Mouse (Mus musculus) intestine, embryonic 15.5 days (tissue): ENCODE measurements around the gene Vrk2. TPM values are rescaled to one million over a fixed set of nuclear protein-coding genes. Genes with fewer than 3 reads are reported as not detected.

Experiments
- ATAC-seq: fragments of 200-750 bp; cut with Nextera tagmentation; 2 replicates; pipeline ENCODE4 v1.8.0; 2017; ENCODE audit warnings: moderate TSS enrichment, moderate library complexity
- H3K27ac ChIP-seq: fragments of 300-500 bp; sonication (generic); 2 replicates; pipeline ENCODE4 v1.5.1; 2015; ENCODE audit warnings: mild to moderate bottlenecking, inconsistent platforms
- H3K27me3 ChIP-seq: fragments of 300-500 bp; sonication (generic); replicated peaks from 2 replicates; pipeline ENCODE4 v1.6.1; 2015; ENCODE audit warnings: inconsistent platforms
- H3K36me3 ChIP-seq: fragments of 300-500 bp; sonication (generic); 2 replicates; pipeline ENCODE4 v1.6.1; 2015; ENCODE audit warnings: inconsistent platforms
- H3K4me1 ChIP-seq: fragments of 300-500 bp; sonication (generic); replicated peaks from 2 replicates; pipeline ENCODE4 v1.6.1; 2015; ENCODE audit warnings: inconsistent platforms
- H3K4me2 ChIP-seq: fragments of 300-500 bp; sonication (generic); replicated peaks from 2 replicates; pipeline ENCODE4 v1.6.1; 2015; ENCODE audit warnings: mild to moderate bottlenecking, inconsistent platforms
- H3K4me3 ChIP-seq: fragments of 300-500 bp; sonication (generic); replicated peaks from 2 replicates; pipeline ENCODE4 v1.5.1; 2015; ENCODE audit warnings: inconsistent platforms
- H3K9ac ChIP-seq: fragments of 300-500 bp; sonication (generic); 2 replicates; pipeline ENCODE4 v1.6.1; 2015; ENCODE audit warnings: inconsistent platforms
- H3K9me3 ChIP-seq: fragments of 300-500 bp; sonication (generic); 2 replicates; pipeline ENCODE4 v1.6.1; 2016; ENCODE audit warnings: inconsistent platforms
- WGBS: fragments of 180-500 bp; shearing (Covaris S2); methylation state at CpG from one replicate; pipeline ENCODE4 v1.1.7; 2015; 5-methylcytosine and 5-hydroxymethylcytosine counted together
- polyA plus RNA-seq: library from polyadenylated mRNA; unstranded; fragments of >200 nt; fragmentation: Nextera tagmentation; extraction: Ambion mirVana; gene quantifications from 2 replicates; pipeline ENCODE4 v1.2.1, GENCODE M21; 2015

Vrk2 gene
- polyA plus RNA-seq, result 22.3 and 23.2 TPM in 2 replicates

DNA sequence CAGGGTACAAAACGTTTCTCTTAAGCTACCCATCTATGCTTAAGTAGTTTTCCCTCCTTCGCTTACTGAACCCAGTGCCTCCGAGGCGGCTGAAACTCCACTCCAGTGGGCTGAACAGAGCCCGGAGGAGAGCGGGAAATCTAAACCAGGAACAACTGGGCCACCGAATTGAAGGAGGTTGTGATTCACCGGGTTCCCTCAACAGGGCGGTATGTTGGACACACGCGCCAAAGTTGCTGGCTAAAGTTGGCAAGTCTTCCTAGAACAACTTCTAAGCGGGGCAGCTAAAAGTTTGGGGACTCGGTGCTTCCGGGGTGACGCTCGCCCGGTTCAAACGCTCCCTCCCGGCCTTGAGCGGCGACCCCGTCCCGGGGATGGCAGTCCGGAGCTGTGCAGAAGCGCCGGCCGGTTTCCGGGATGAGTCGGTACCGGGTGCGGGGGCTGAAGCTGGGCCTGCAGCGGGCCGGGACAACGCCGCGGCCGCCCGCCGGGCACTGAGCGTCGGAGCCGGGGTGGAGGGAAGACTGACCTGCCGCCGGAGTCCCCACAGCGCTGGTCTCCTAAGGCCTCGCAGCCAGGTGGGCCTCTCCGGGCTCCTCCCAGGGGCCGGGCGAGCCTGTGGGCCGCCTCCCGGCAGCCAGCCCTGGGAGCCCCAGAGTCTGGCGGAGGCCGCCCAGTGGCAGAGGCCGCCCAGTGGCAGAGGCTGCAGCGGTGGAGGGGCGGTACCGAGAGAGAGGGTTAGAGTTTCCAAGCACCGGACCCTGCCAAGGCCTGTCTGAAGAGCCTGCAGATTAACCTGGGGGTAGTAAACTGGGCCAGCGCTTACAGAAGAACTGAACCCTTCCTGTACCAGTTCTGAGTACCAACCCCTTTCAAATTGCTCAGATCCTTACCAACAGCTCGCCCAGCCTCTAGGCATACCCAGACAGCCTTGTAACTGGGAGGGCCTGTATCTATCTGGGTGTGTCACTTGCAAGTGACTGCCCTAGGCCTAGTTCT lies at the start of gene Vrk2, which contains the start of gene Gm6899:
Vrk2 (minus strand) TSS at position 939 of the 999 bp plus-strand sequence.
Gm6899 (plus strand) TSS at position 181 of the 999 bp plus-strand sequence.
- H3K9ac ChIP-seq, result peak within 1 kb of the TSS; percentile 80

DNA sequence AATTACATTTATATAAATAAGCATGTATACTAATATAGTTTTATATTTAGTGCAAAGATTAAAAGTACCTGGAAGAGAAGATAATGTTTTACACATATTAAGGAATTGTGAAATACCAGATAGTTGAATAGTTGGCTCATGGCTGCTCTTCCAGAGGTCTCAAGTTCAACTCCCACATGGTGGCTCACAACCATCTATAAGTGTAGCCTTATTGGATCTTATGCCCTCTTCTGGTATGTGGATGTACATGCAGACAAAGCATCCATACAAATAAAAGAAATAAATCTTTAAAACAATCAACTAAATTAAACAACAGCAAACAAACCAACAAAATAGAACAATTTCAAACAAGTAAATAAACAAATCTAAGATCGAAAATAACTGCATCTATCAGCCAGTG lies 48.3 kb upstream of the Vrk2 start:
- Histone ChIP-seq H3K9ac (no peak overlapping the region), H3K36me3 (no peaks in the 10 kb centered on the region), H3K4me1 (no peaks in the 10 kb centered on the region), H3K27ac (no peak overlapping the region), H3K27me3 (no peaks in the 10 kb centered on the region), H3K4me3 (no peak overlapping the region), H3K4me2 (no peak overlapping the region), H3K9me3 (no peaks in the 10 kb centered on the region)
- no peak for ATAC-seq
- WGBS, result 81% methylated on average over 1 of the region's 1 CpGs

More for the DNA sequence above, at the start of gene Vrk2, which contains the start of gene Gm6899:
- Histone ChIP-seq H3K27ac (peak within 1 kb of the TSS; percentile 87), H3K9me3 (no peaks in the 10 kb centered on the region), H3K4me2 (peak within 1 kb of the TSS; percentile 67), H3K27me3 (no peaks in the 10 kb centered on the region), H3K4me1 (peaks cover 5% of the 10 kb centered on the region), H3K4me3 (peak within 1 kb of the TSS; percentile 79), H3K36me3 (no peaks in the 10 kb centered on the region)
- under 1% methylated on average over 60 of the region's 60 CpGs for WGBS
- peak; percentile 100 for ATAC-seq

DNA sequence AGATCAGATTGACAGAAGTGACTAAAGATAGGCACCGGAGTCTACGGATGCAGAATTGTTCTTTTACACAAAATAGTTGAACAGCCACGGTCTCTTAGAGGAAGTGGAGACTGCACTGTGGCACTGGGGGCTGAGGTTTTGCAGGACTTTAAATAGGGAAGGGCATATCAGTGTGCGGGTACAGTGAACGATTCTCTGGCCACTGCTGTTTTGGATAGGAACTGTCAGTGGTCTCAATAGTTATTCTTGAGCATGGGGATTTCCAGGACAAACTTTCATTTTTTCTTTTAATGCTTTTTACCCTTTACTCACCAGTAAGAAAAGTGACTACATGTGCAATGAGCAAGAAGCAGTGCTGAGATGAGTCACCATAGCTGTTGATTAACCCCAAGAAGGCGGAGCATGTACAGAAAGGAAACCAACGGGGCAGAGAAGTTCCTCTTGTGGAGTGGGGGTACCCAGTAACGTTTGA lies 46.6 kb upstream of the Vrk2 start:
- Histone ChIP-seq H3K4me3 (no peak overlapping the region), H3K36me3 (no peaks in the 10 kb centered on the region), H3K4me1 (no peaks in the 10 kb centered on the region), H3K9ac (no peak overlapping the region), H3K27me3 (no peaks in the 10 kb centered on the region), H3K4me2 (no peak overlapping the region), H3K27ac (no peak overlapping the region), H3K9me3 (no peaks in the 10 kb centered on the region)
- no peak for ATAC-seq
- 65% methylated on average over 8 of the region's 8 CpGs for whole genome bisulfite sequencing

DNA sequence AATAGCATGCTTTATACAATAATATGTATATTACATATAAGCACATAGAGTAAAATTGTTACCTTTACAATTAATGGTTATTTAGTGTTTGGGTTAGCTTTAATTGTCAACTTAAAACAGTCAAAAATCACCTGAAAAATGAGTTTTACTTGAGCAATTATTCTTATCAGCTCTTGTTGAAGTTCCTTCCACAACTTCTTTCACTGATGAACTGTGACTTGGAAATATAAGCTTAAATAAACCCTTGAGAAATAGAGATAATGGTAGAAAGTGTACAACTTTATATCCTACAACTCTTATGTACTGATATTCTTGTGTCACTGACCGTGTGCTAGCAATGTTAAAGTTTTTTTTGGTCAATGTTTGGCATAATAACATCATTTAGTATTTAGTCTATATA lies 42.4 kb upstream of the Vrk2 start:
- Histone ChIP-seq H3K9ac (no peak overlapping the region), H3K27me3 (no peaks in the 10 kb centered on the region), H3K27ac (no peak overlapping the region), H3K9me3 (no peaks in the 10 kb centered on the region), H3K4me3 (no peak overlapping the region), H3K4me1 (no peaks in the 10 kb centered on the region), H3K36me3 (no peaks in the 10 kb centered on the region), H3K4me2 (no peak overlapping the region)
- no peak for ATAC-seq
- WGBS, result 83% methylated on average over 1 of the region's 1 CpGs

DNA sequence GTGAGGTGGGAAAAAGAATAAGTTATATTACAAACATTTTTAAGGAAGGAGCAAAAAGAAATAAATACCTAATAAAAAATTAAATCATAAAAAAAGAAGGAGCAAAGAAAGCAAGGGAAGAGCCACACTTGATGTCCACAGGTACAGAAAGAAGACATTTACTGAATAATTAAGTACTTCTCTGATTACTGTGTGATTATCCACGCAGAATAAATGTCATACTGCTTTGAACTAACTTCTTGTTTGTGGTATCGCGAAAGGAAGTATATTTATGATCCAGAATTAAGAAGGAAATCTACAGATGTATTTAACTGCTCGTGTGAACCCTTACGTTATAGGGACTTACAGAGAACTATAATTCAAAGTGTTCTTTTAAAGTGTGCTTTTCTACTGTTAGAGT lies 28.9 kb upstream of the Vrk2 start:
- H3K4me3 ChIP-seq, result no peak overlapping the region

DNA sequence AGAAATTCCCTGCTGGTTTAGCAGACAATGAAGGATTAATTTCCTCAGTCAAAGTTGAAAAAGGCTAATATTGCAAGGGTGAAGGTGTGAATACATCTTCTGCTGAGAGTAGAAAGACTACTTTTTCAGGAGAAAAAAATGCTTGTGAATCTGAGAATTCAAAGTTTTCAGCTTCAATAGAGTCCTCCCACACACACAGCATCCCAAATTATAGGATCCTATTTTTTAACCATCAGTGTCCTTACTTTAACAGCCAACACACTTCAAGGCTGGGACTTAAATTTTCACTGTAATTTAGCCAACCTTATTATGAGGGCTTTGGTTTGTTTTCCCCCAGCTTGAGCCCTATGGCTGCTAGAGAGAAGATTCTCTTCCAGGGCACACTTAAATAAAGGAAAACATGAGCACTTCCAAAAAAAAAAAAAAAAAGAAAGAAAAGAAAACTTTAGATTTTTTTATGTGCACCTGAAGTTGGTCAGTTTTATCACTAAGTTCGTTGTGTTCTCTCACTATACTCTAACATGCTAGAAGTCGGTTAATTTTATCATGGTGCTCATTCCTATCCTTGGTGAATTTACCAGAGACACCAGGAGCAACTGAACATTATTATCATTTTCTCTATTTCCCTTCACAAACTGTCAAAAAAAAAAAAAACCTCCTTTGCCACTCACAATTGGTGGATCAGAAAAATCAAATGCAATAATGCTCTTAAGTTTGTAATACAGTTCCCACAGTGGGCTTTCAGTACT lies 24.9 kb upstream of the Vrk2 start:
- Histone ChIP-seq H3K4me2 (no peak overlapping the region), H3K4me1 (no peaks in the 10 kb centered on the region), H3K36me3 (no peaks in the 10 kb centered on the region), H3K27ac (no peak overlapping the region), H3K9ac (no peak overlapping the region), H3K27me3 (no peaks in the 10 kb centered on the region), H3K4me3 (no peak overlapping the region), H3K9me3 (no peaks in the 10 kb centered on the region)
- WGBS, result 94% methylated on average over 2 of the region's 2 CpGs
- no peak for ATAC-seq

More for the DNA sequence above, 28.9 kb upstream of the Vrk2 start:
- Histone ChIP-seq H3K4me2 (no peak overlapping the region), H3K27ac (no peak overlapping the region), H3K27me3 (no peaks in the 10 kb centered on the region), H3K9me3 (no peaks in the 10 kb centered on the region), H3K9ac (no peak overlapping the region), H3K36me3 (no peaks in the 10 kb centered on the region), H3K4me1 (no peaks in the 10 kb centered on the region)
- 75% methylated on average over 5 of the region's 5 CpGs for WGBS
- ATAC-seq, result no peak

DNA sequence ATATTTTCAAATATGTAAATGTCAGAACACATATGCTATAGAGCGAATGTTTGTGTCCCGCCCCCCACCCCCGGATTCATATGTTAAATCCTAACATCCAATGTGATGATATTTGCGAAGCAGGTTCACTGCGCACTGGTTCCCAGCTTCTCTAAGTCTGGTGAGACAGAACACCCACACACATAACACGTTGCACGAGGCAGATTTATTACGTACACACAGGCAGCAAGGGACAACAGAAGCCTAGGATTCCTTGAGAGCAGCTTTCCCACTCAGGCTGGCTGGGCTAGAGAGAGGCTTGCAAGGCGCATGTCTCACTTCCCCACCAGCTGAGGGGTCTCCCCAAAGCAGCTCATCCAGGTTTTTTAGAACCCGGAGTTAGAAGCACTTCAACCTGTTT lies 15.0 kb upstream of the Vrk2 start:
- no peaks in the 10 kb centered on the region for H3K27me3 ChIP-seq
- WGBS, result 57% methylated on average over 10 of the region's 10 CpGs

DNA sequence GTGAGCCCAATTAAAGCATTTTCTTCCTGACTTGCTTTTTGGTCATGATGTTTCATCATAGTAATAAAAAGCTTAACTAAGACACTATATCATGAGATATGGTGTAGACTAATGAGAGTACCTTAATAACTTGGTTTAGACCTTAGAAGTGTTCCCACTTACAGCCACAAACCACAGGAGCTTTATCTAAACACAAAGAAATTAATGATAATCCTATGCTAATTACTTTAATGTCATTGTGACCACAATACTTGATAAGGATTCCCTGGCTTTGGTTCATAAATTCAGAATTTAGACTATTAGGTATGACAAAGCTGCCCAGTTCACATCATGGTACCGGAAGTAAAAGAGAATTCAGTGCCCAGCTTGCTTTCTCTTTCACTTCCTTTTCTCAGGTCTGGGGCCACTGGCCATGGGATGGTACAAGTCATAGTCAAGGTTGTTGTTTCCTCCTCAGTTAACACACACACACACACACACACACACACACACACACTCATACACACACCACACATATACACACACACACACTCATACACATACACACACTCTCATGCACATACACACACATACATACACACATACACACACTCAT lies 10.4 kb upstream of the Vrk2 start:
- no peak for ATAC-seq
- H3K9ac ChIP-seq, result no peak overlapping the region
- no peaks in the 10 kb centered on the region for H3K36me3 ChIP-seq
- H3K4me2 ChIP-seq, result no peak overlapping the region
- H3K9me3 ChIP-seq, result no peaks in the 10 kb centered on the region
- H3K4me1 ChIP-seq, result no peaks in the 10 kb centered on the region
- H3K4me3 ChIP-seq, result no peak overlapping the region
- H3K27ac ChIP-seq, result no peak overlapping the region
- 93% methylated on average over 1 of the region's 1 CpGs for WGBS
- no peaks in the 10 kb centered on the region for H3K27me3 ChIP-seq

More for the DNA sequence above, 15.0 kb upstream of the Vrk2 start:
- no peak for ATAC-seq
- Histone ChIP-seq H3K4me1 (no peaks in the 10 kb centered on the region), H3K36me3 (no peaks in the 10 kb centered on the region), H3K9ac (no peak overlapping the region), H3K9me3 (no peaks in the 10 kb centered on the region), H3K4me2 (no peak overlapping the region), H3K4me3 (no peak overlapping the region), H3K27ac (no peak overlapping the region)

DNA sequence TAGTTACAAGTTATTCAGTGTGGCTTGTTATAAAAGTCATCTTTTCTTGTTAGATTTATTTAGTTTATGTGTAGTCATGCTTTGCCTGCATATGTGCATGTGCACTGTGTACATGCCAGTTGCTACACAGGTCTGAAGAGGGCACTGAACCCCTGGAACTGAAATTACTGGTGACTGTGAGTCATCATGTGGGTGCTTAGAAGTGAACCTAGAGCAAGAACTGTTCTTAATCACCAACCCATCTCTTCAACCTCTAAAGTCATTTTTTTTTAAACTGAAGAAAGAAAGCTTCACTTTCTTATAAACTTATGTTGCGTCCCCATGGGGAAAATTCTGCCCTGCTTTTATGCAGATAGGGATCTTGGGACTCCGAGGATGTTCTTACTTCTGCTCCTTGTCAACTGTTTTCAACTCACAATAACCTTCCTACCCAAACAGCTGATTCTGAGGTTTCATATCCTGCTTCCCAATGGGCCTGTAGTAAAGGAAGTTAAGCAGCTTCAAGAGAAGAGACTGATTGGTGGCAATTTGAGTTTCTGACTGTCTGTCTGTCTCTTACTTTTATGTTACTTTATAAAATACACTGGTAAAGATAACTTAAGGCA lies 7.9 kb upstream of the Vrk2 start:
- H3K4me2 ChIP-seq, result no peak overlapping the region
- no peaks in the 10 kb centered on the region for H3K36me3 ChIP-seq
- H3K9me3 ChIP-seq, result no peaks in the 10 kb centered on the region
- H3K9ac ChIP-seq, result no peak overlapping the region
- H3K27ac ChIP-seq, result no peak overlapping the region
- no peak for ATAC-seq
- no peak overlapping the region for H3K4me3 ChIP-seq
- 85% methylated on average over 2 of the region's 2 CpGs for WGBS
- no peaks in the 10 kb centered on the region for H3K4me1 ChIP-seq
- H3K27me3 ChIP-seq, result no peaks in the 10 kb centered on the region

DNA sequence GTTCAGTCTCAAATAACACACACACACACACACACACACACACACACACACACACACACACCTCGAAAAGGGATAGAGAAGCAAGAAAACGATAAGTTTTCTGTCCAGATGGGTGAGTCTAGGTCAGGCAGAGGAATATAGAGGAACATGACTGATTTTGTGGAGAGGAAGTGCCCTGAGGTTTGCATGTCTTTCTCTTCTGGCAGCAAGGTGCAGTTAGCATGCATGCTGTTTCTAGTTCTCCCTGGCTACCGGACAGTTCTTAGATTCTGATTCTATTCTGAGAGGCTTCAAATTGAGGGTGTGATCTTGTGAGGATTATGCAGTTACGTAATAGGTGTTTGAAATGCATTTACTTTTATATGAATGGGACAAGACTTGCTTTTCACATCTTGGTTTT lies 6.9 kb upstream of the Vrk2 start:
- no peaks in the 10 kb centered on the region for H3K27me3 ChIP-seq
- no peak overlapping the region for H3K9ac ChIP-seq
- no peak overlapping the region for H3K4me3 ChIP-seq
- ATAC-seq, result no peak
- H3K36me3 ChIP-seq, result no peaks in the 10 kb centered on the region
- 86% methylated on average over 4 of the region's 4 CpGs for WGBS
- no peak overlapping the region for H3K4me2 ChIP-seq
- no peak overlapping the region for H3K27ac ChIP-seq
- H3K4me1 ChIP-seq, result no peaks in the 10 kb centered on the region
- H3K9me3 ChIP-seq, result no peaks in the 10 kb centered on the region

DNA sequence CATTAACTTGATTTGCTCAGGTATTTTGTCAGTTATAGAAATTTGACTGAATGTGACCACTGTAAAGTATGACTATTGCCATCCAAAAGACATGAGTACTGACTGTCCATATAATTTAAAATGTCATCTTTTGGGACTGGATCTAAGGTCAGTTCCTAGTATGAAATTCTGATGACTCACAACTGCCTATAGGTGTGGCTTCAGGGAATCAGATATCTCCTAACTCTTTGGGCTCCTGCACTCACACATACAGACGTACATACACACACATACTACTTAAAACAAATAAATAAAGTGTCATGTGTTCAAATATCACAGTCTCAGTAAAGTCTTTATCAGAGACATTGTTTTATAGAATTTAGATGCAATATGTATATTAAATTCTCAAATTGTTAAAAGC lies 5.1 kb upstream of the Vrk2 start:
- 53% methylated on average over 1 of the region's 1 CpGs for WGBS
- no peak for ATAC-seq
- H3K27ac ChIP-seq, result no peak overlapping the region
- no peaks in the 10 kb centered on the region for H3K27me3 ChIP-seq
- H3K9me3 ChIP-seq, result no peaks in the 10 kb centered on the region
- no peak overlapping the region for H3K4me3 ChIP-seq
- H3K4me1 ChIP-seq, result no peaks in the 10 kb centered on the region
- H3K4me2 ChIP-seq, result no peak overlapping the region
- no peaks in the 10 kb centered on the region for H3K36me3 ChIP-seq
- no peak overlapping the region for H3K9ac ChIP-seq

DNA sequence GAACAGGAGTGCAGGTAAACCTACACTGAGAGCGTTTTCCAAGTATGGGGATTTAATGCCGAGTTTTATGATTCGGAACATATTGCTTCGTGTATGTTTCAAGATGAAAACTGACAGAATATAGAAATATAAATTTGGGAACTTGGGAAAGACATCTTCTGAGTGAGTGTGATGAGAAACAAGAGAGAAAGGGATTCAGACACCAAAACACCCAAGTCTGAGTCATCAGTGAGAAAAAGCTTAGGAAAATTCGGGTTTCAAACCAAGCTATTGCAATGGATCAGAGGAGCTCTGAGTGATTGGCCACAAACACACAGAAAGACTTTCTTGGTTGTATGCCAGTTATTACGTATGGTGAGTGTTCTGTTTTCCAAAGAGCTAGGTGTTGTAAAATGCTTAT lies 4.0 kb upstream of the Vrk2 start:
- H3K27ac ChIP-seq, result no peak overlapping the region
- H3K4me3 ChIP-seq, result no peak overlapping the region
- whole genome bisulfite sequencing, result 77% methylated on average over 6 of the region's 6 CpGs
- H3K36me3 ChIP-seq, result no peaks in the 10 kb centered on the region
- no peak for ATAC-seq
- no peak overlapping the region for H3K4me2 ChIP-seq
- H3K9ac ChIP-seq, result no peak overlapping the region
- no peaks in the 10 kb centered on the region for H3K9me3 ChIP-seq
- no peaks in the 10 kb centered on the region for H3K27me3 ChIP-seq
- no peaks in the 10 kb centered on the region for H3K4me1 ChIP-seq
